Mouse (Mus musculus) kidney, postnatal 4 days (tissue): Measurements from ENCODE around the gene Tirap.

ENCODE experiments used
- DNase-seq, 2 experiments: peaks; one replicate each; pipeline ENCODE4 v3.0.0; 2021; ENCODE audit warnings: mixed read lengths in 2 of 2

Tirap gene

DNA sequence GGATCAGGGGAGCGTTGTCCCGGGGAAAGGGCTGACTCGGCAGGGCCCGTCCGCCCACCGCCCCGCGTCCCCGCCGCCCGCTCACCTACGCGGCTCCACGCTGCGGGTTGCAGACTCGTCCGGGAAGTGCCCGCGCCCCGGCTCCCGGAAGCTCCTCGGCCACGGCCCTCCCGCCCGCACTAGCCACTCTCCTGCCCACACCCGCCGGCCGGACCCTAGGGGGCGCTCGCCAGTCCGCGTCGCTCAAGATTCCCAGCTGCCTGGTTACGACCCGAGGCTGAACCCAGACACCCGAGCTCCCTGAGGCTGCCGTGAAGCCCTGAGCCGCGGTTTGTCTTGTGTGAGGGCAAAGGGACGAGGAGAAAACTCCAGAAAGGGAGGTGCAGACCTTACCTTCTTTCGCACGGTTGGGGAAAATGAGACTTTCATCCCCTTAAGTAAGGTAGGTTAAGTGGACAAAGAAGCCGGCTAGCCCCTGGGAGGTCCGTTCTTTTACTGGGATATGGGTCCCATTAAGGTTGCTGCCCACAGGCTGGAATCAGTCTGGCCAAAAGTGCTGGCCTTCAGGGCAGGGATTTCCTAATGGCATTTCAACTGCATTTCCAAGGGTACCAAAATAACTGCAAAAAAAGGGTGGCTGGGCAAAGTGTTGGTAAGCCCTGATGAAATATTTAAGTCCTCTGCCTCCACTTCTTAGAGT lies at the start of gene Tirap, which contains the start of gene Srpr:
Gene Tirap (minus strand): TSS at position 520 of the 700 bp plus-strand sequence.
Gene Srpr (plus strand): TSS at position 404 of the 700 bp plus-strand sequence.
- DNase-seq: peak; percentile 95 to 96

DNA sequence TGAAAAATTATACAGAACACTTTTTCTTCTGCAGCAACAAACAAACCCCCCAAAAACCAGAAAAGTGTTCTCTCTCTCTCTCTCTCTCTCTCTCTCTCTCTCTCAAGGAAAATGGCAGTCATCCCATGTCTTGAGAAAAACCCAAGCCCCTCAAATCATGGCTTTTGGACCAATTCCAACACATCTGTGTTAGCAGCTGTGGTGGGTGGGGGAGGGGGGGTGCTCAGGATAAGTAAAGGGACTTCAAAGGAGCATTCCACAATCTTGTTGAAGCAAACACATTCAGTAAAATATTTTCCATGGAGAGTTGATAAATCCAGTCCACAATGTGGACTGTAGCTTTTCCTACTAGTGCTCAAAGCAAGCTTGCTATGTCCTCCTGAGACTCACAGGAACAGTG lies 49.4 kb upstream of the Tirap start:
- no peak for DNase-seq

DNA sequence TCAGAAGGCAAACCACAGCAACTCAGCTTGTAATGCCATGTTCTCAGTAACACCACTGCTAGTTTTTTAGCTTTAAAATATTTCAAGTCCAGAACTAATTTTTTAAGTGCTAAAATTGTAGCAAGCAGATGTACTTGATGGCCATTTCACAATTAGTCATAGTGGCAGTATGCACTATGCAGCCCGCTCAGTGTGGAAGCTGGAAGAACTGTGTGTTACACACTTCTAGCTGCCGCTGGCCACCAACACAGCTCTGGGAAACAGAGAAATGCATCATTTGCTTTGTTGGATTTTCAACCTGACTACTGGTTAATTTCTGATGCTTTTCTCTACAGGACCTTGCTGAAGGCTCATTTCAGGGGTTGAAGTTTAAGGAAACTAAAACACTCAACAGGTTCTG lies 47.3 kb upstream of the Tirap start:
- no peak for DNase-seq

DNA sequence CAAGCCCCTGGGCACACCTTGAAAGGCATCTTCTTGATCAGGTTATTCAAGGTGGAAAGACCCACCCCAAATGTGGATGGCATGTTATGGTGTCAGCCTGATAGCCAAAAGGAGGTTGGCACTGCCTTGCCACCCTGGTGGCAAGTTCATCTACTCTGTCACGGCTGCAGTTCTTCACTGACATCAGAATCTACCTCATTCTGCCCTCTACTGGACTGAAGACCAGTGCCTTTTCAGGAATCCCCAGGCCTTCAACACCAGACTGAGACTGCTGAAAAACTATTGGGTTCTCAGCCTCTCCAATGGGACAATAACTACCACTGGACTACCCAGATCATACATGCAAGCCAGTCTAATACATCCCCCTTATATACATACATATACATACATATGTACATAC lies 39.6 kb upstream of the Tirap start:
- DNase-seq: no peak

- no peak for DNase-seq
Observed at GRCm38 (mm10) chr9:35238915-35239571, 39.0 kb upstream of the Tirap start.

- no peak for DNase-seq
Observed at GRCm38 (mm10) chr9:35238371-35238770, 38.3 kb upstream of the Tirap start.

- no peak for DNase-seq
Observed at GRCm38 (mm10) chr9:35235996-35236395, 35.9 kb upstream of the Tirap start.

DNA sequence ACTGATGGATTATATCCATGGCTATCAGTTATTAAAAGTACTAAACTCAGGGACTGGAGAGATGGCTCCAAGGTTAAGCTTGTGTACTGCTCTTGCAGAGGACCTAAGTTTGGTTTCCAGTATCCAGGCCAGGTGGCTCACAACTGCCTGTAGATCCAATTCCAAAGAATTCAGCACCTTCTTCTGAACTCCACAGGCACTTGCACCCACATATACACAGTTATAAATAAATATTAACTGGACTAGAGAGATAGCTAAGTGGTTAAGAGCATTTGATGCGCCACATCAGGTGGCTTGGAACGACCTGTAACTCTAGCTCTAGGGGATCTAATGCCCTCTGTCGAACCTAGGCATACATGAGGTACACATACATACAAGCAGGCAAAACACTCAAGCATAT lies 28.6 kb upstream of the Tirap start:
- DNase-seq: no peak

DNA sequence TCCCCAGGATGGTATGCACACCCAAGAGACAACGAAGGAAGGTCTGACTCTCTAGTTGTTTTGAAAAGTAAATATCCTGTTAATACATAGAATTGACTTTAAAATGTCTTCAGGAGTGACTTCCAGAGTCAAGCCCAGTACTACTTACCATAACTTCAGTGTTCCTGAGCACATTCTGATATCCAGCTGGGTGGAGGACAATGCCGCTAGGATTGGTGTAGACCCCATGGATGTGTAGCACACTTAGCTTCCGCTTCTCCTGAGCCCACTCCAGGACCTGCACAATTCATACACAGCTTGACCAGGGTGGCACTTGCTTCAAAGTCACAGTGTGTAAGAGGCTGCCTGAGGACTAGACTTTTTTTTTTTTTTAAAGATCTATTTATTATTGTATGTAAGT lies 23.4 kb upstream of the Tirap start:
- DNase-seq: no peak

- no peak for DNase-seq
Observed at GRCm38 (mm10) chr9:35217963-35218362, 17.9 kb upstream of the Tirap start.

- no peak for DNase-seq
Observed at GRCm38 (mm10) chr9:35211573-35212511, 11.8 kb upstream of the Tirap start.

DNA sequence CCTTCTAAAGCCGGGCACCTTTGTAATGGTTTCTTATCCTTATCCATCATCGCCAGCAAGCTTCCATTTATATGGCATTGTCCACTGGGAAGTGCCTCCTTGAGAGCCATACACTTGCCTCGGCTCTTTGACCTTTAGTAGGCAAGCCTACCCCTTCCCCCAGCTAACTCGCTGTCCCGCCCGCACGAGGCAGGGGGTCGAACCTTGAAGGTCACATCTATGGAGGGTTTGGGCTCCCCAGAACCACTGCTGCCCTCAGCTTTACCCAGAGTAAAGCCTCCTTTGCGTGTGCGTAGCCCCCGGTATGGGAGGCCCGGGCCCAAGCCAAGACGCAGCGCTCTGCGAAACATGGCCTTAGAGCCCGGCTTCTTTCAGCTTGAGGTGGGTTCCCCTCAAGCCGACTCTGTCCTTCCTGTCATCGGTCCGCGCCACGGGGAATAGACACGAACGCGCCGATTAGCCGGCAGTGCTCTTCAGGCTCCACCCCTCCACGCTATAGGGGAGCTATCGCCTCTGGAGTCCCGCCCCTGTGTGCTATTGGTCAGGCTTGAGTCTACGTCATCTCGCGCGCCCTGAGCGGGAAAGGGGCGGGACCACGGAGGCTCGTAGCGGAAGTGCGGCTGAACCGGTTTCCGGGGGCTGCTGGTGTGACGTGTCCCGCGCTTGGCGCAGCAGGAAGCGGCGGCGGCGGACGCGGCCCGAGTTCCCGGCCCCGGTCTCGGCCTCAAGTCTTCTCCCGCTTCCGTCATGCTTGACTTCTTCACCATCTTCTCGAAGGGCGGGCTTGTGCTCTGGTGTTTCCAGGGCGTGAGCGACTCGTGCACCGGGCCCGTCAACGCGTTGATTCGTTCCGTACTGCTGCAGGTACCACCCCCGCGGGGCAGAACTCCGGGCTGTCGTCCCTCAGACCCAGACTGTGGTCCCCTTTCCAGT lies 10.7 kb upstream of the Tirap start, which contains the start of gene Foxred1:
Gene Foxred1 (minus strand): TSS at position 514 of the 933 bp plus-strand sequence.
- peak; percentile 98 to 99 for DNase-seq

DNA sequence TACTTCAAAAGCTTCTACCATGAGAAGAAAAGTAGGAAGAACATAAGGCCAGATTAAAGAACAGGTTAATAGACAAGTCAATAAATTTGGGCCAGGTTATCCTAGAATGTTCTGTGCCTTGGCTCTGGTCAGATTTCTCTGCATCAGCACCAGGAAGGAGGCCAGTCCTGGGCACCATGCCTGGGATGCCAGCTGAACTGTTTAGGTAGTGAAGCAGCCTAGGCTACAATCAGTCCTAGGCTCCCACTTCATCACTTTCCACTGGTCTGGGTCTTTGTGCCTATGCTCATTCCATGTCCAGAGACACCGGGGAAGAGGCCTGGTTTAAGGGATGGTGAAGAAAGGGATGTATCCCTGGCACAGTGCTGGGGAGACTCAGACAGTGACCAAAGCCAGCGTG lies 4.3 kb upstream of the Tirap start:
- DNase-seq: no peak

- DNase-seq: no peak
Observed at GRCm38 (mm10) chr9:35203536-35203935, 3.4 kb upstream of the Tirap start.

DNA sequence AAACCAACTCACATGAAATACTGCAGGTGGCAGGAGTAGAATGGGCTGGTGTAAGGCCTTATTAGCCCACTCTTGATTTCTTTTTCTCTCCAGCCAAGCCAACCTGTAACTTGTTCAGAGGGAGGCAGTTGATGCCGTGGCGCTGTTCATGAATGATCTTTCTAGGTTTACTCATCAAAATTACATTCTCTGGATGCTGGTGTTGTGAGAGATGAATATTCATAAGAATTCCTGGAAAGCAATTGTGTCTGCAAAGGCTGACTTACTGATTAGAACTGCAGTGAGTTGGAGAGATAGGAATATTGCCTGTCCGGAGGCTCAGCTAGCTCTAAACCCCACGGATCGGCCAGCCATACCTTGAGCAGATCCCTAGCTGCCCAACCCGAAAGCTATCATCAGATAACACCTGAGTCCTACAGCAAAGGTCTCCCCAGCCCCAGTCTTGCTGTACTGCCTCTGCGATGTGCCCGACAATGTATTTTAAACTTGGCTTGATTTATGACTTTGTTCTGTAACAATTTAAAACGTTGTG lies 504 bp upstream of the Tirap start:
- no peak for DNase-seq

DNA sequence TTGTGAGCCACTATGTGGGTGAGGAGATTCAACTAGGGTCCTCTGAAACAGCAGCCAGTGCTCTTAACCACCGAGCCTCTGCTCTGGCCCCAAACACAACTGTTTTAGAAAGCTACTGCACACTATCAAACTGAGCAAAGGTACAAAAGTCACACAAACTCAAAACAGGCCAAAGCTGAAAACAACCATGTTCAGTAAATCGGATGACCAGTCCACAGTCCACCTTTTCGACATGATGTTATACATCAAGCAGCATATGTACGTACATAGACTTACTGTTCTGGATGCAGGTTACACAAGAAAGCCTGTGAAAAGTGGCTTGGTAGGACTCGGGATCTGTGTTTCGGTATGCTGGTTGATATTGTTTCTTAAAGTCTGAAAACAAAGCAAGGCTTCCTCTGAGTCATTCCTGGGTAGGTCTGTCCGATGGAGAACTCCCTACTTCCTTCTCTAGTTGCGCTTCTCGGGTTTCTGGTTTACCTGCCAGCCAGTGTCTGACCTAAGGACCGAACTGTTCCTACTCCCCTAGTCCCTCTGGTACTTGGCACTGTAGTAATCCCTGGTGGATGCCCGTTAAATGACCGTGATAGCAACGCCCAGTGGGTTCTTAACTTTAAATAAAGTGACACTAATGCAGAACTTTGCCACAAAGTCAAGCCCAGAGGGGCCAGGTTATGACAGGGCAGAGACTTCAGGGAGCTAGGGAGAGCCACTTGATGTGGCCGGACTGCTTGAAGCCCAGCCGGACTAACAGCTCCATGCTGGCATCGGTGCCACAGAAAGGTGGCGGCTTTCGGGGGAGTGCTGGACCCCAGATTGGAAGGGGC lies 933 bp downstream of the Tirap start:
- no peak for DNase-seq

DNA sequence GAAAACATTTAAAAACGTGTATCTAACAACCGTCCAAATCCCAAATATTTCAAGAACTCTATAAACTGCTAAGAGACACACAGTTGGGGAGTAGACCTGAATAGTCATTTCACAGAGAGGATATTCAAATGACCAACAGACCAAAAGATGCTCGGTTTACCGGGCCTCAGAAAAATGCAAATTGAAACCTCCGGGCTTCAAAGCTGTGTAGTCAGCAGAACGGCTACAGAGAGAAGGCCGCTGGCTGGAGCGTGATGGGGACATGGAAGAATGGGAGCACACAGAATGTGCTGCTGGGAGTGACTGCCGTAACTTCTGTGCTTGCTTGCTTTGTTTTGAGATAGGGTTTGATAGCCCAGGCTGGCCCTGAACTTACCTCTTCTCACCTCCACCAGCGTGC lies 1.7 kb downstream of the Tirap start:
- no peak for DNase-seq

GRCm38 (mm10) chr9:35197625-35198024 lies 2.5 kb downstream of the Tirap start:
- no peak for DNase-seq

DNA sequence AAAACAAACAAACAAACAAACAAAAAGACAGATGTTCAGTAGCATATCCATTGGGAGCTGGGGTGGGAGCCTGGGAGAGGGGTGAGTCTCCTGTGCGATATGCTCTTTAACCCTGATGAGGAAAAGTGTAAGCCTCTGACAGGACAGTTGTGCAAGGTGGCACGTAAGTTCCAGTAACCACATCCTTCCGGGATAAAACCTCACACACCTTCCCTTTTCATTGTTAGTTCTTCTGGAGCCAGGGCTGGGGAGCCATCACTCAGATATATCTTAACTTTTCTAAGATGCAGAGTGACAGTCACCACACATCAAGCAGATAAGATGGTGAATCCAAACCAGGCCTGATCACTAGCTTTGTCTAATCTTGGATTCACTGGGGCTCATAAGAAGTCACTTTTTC lies 6.0 kb downstream of the Tirap start:
- DNase-seq: no peak

- no peak for DNase-seq
Observed at GRCm38 (mm10) chr9:35192983-35193542, 7.0 kb downstream of the Tirap start.

DNA sequence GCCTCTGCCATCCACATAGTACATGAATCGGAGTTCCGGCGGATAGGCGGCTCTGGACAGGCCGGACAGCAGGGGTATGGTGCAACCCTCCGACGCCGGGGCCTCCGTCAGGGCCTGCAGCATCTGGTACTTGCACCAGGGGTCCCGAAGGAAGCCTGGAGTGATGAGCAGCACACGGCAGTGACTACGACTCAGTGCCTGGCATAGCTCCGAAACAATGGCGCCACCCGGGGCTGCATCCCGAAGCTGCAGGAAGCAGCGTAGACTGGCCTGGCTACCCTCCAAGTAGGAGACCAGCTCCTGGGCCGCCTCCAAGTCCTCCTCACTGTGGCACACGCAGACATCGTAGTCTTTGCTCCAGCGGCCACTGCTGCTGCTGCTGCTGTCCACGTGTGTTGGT lies 11.4 kb downstream of the Tirap start:
- DNase-seq: peak; percentile 40 to 42
